Mouse (Mus musculus): ENCODE data around the gene Rnf121. TPM values are rescaled to one million over a fixed set of nuclear protein-coding genes. Genes with fewer than 3 reads are reported as not detected.
"Not testable (repeated sequence)": the region's sequence is repeated elsewhere in the genome, so short reads cannot be mapped to it uniquely, and the experiment has no call there.

Gene Rnf121
- polyA plus RNA-seq, 1 experiment from 2014 or later: 25.2 TPM

GRCm38 (mm10) chr7:102078517-102078916 lies 13.2 kb upstream of the Rnf121 start:
- Histone ChIP-seq H3K4me2 (ENCODE audit: low read depth, low read length) (no peak overlapping the region), H3K27ac (ENCODE audit: low read length) (no peak overlapping the region), H3K4me1 (replicated peaks; ENCODE audit: control insufficient read depth, insufficient read depth, low read length) (no peaks in the 10 kb centered on the region), H3K9me3 (ENCODE audit: control insufficient read depth, low read length) (no peaks in the 10 kb centered on the region), H3K27me3 (ENCODE audit: control insufficient read depth, insufficient read depth, low read depth, low read length) (no peaks in the 10 kb centered on the region), H3K4me3 (ENCODE audit: low read length) (no peak overlapping the region), H3K36me3 (ENCODE audit: control insufficient read depth, insufficient read depth, low read length) (peaks cover 42% of the 10 kb centered on the region), H3K9ac (ENCODE audit: low read length) (no peak overlapping the region)
- 73% methylated on average over 7 of the region's 7 CpGs for WGBS
- ATAC-seq (ENCODE audit: low read depth): no peak

GRCm38 (mm10) chr7:102076714-102077296 lies 11.5 kb upstream of the Rnf121 start:
- Histone ChIP-seq H3K27me3 (ENCODE audit: control insufficient read depth, insufficient read depth, low read depth, low read length) (no peaks in the 10 kb centered on the region), H3K36me3 (ENCODE audit: control insufficient read depth, insufficient read depth, low read length) (peaks cover 39% of the 10 kb centered on the region), H3K9ac (ENCODE audit: low read length) (no peak overlapping the region), H3K27ac (ENCODE audit: low read length) (no peak overlapping the region), H3K4me1 (replicated peaks; ENCODE audit: control insufficient read depth, insufficient read depth, low read length) (no peaks in the 10 kb centered on the region), H3K4me3 (ENCODE audit: low read length) (no peak overlapping the region), H3K9me3 (ENCODE audit: control insufficient read depth, low read length) (no peaks in the 10 kb centered on the region), H3K4me2 (ENCODE audit: low read depth, low read length) (no peak overlapping the region)
- WGBS: 81% methylated on average over 7 of the region's 7 CpGs
- ATAC-seq (ENCODE audit: low read depth): no peak

GRCm38 (mm10) chr7:102066363-102066762 lies 1.1 kb upstream of the Rnf121 start:
- H3K4me2 ChIP-seq (ENCODE audit: low read depth, low read length): peak overlapping the region; percentile 58
- peaks cover 18% of the 10 kb centered on the region for H3K4me1 ChIP-seq (replicated peaks; ENCODE audit: control insufficient read depth, insufficient read depth, low read length)
- no peak overlapping the region; the same call in 1 of the 2 replicates for H3K27ac ChIP-seq (ENCODE audit: low read length)
- H3K36me3 ChIP-seq (ENCODE audit: control insufficient read depth, insufficient read depth, low read length): peaks cover 5% of the 10 kb centered on the region; the same call in 1 of the 2 replicates
- peak overlapping the region; percentile 77 for H3K9ac ChIP-seq (ENCODE audit: low read length)
- no peaks in the 10 kb centered on the region for H3K27me3 ChIP-seq (ENCODE audit: control insufficient read depth, insufficient read depth, low read depth, low read length)
- H3K4me3 ChIP-seq (ENCODE audit: low read length): peak overlapping the region; percentile 78
- no peaks in the 10 kb centered on the region for H3K9me3 ChIP-seq (ENCODE audit: control insufficient read depth, low read length)
- no peak for ATAC-seq (ENCODE audit: low read depth)
- 53% methylated on average over 6 of the region's 6 CpGs for WGBS

GRCm38 (mm10) chr7:102064655-102065045 lies 619 bp downstream of the Rnf121 start:
- peak; percentile 13 for ATAC-seq (ENCODE audit: low read depth)
- WGBS: 0% methylated on average over 9 of the region's 9 CpGs
- Histone ChIP-seq H3K27me3 (ENCODE audit: control insufficient read depth, insufficient read depth, low read depth, low read length) (no peaks in the 10 kb centered on the region), H3K4me3 (ENCODE audit: low read length) (peak overlapping the region; percentile 78), H3K27ac (ENCODE audit: low read length) (peak overlapping the region; percentile 66), H3K9ac (ENCODE audit: low read length) (peak overlapping the region; percentile 77), H3K9me3 (ENCODE audit: control insufficient read depth, low read length) (no peaks in the 10 kb centered on the region), H3K4me2 (ENCODE audit: low read depth, low read length) (peak overlapping the region; percentile 58), H3K36me3 (ENCODE audit: control insufficient read depth, insufficient read depth, low read length) (peaks cover 4% of the 10 kb centered on the region; the same call in 1 of the 2 replicates), H3K4me1 (replicated peaks; ENCODE audit: control insufficient read depth, insufficient read depth, low read length) (peaks cover 18% of the 10 kb centered on the region)

GRCm38 (mm10) chr7:102063891-102064290 lies 1.4 kb downstream of the Rnf121 start:
- WGBS: 48% methylated on average over 9 of the region's 9 CpGs
- H3K36me3 ChIP-seq (ENCODE audit: control insufficient read depth, insufficient read depth, low read length): peaks cover 8% of the 10 kb centered on the region; the same call in 1 of the 2 replicates
- no peak overlapping the region for H3K27ac ChIP-seq (ENCODE audit: low read length)
- H3K4me2 ChIP-seq (ENCODE audit: low read depth, low read length): peak overlapping the region; percentile 58
- H3K4me3 ChIP-seq (ENCODE audit: low read length): peak overlapping the region; percentile 78
- ATAC-seq (ENCODE audit: low read depth): no peak
- peaks cover 18% of the 10 kb centered on the region for H3K4me1 ChIP-seq (replicated peaks; ENCODE audit: control insufficient read depth, insufficient read depth, low read length)
- H3K9me3 ChIP-seq (ENCODE audit: control insufficient read depth, low read length): no peaks in the 10 kb centered on the region
- H3K27me3 ChIP-seq (ENCODE audit: control insufficient read depth, insufficient read depth, low read depth, low read length): no peaks in the 10 kb centered on the region
- peak overlapping the region; percentile 77; the same call in 1 of the 2 replicates for H3K9ac ChIP-seq (ENCODE audit: low read length)

- ATAC-seq (ENCODE audit: low read depth): no peak
- Histone ChIP-seq H3K27me3 (ENCODE audit: control insufficient read depth, insufficient read depth, low read depth, low read length) (no peaks in the 10 kb centered on the region), H3K4me3 (ENCODE audit: low read length) (no peak overlapping the region), H3K9ac (ENCODE audit: low read length) (no peak overlapping the region), H3K9me3 (ENCODE audit: control insufficient read depth, low read length) (no peaks in the 10 kb centered on the region), H3K27ac (ENCODE audit: low read length) (no peak overlapping the region), H3K4me2 (ENCODE audit: low read depth, low read length) (no peak overlapping the region), H3K36me3 (ENCODE audit: control insufficient read depth, insufficient read depth, low read length) (peaks cover 8% of the 10 kb centered on the region; the same call in 1 of the 2 replicates), H3K4me1 (replicated peaks; ENCODE audit: control insufficient read depth, insufficient read depth, low read length) (peaks cover 18% of the 10 kb centered on the region)
- WGBS: 71% methylated on average over 1 of the region's 1 CpGs
Measured at GRCm38 (mm10) chr7:102062203-102062602, 3.1 kb downstream of the Rnf121 start.

- 87% methylated on average over 3 of the region's 3 CpGs for WGBS
- H3K9ac ChIP-seq (ENCODE audit: low read length): no peak overlapping the region
- no peaks in the 10 kb centered on the region for H3K9me3 ChIP-seq (ENCODE audit: control insufficient read depth, low read length)
- no peak overlapping the region for H3K4me2 ChIP-seq (ENCODE audit: low read depth, low read length)
- H3K27ac ChIP-seq (ENCODE audit: low read length): no peak overlapping the region
- peaks cover 14% of the 10 kb centered on the region for H3K4me1 ChIP-seq (replicated peaks; ENCODE audit: control insufficient read depth, insufficient read depth, low read length)
- no peak overlapping the region for H3K4me3 ChIP-seq (ENCODE audit: low read length)
- H3K36me3 ChIP-seq (ENCODE audit: control insufficient read depth, insufficient read depth, low read length): peaks cover 10% of the 10 kb centered on the region; the same call in 1 of the 2 replicates
- H3K27me3 ChIP-seq (ENCODE audit: control insufficient read depth, insufficient read depth, low read depth, low read length): no peaks in the 10 kb centered on the region
- ATAC-seq (ENCODE audit: low read depth): no peak
Measured at GRCm38 (mm10) chr7:102061353-102061752, 3.9 kb downstream of the Rnf121 start.

GRCm38 (mm10) chr7:102048524-102048923 lies 16.7 kb downstream of the Rnf121 start:
- not testable (repeated sequence) for H3K4me2 ChIP-seq (ENCODE audit: low read depth, low read length); H3K36me3 ChIP-seq (ENCODE audit: control insufficient read depth, insufficient read depth, low read length); H3K4me1 ChIP-seq (replicated peaks; ENCODE audit: control insufficient read depth, insufficient read depth, low read length); H3K27ac ChIP-seq (ENCODE audit: low read length); H3K9me3 ChIP-seq (ENCODE audit: control insufficient read depth, low read length); ATAC-seq (ENCODE audit: low read depth); H3K4me3 ChIP-seq (ENCODE audit: low read length); H3K27me3 ChIP-seq (ENCODE audit: control insufficient read depth, insufficient read depth, low read depth, low read length); H3K9ac ChIP-seq (ENCODE audit: low read length)

- no peaks in the 10 kb centered on the region for H3K9me3 ChIP-seq (ENCODE audit: control insufficient read depth, low read length)
- no peak overlapping the region for H3K9ac ChIP-seq (ENCODE audit: low read length)
- peaks cover 14% of the 10 kb centered on the region for H3K36me3 ChIP-seq (ENCODE audit: control insufficient read depth, insufficient read depth, low read length)
- H3K27me3 ChIP-seq (ENCODE audit: control insufficient read depth, insufficient read depth, low read depth, low read length): no peaks in the 10 kb centered on the region
- 53% methylated on average over 2 of the region's 2 CpGs for WGBS
- H3K4me2 ChIP-seq (ENCODE audit: low read depth, low read length): no peak overlapping the region
- ATAC-seq (ENCODE audit: low read depth): no peak
- H3K4me3 ChIP-seq (ENCODE audit: low read length): no peak overlapping the region
- H3K4me1 ChIP-seq (replicated peaks; ENCODE audit: control insufficient read depth, insufficient read depth, low read length): no peaks in the 10 kb centered on the region
- H3K27ac ChIP-seq (ENCODE audit: low read length): no peak overlapping the region
Measured at GRCm38 (mm10) chr7:102042314-102042713, 23.0 kb downstream of the Rnf121 start.

Measured in lung, embryonic 16.5 days (tissue).